Mouse (Mus musculus) adipocyte (in vitro differentiated cells): ENCODE results near the gene Haghl.

ENCODE experiments used
- DNase-seq: peaks from one replicate; pipeline ENCODE4 v3.0.0-alpha.2; 2016; ENCODE audit warnings: low spot score

Gene Haghl

DNA sequence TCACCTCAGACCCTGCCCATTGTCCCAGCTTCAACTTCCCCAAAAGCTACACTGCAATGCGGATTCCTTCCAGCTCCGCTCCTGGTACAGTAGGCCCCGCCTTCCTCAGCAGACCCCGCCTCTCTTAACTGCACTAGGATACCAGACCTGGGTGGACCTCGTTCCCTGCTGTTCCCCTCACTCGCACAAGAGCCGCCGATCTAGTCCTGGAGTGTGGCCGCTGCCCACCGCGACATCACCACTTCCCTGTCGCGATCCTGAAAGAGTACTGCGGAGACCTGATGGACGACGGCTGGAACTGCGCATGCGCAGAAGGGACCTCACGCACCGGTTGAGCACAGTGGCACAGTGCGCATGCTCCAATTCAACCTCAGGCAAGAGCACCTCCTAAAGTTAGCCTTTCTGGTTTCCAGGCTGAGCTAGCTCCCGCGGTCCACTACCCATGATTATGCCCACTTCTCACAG lies at the start of gene Haghl:
TSS of gene Haghl (minus strand) at position 393 of the 465 bp plus-strand sequence.
- DNase-seq: peak; percentile 98

DNA sequence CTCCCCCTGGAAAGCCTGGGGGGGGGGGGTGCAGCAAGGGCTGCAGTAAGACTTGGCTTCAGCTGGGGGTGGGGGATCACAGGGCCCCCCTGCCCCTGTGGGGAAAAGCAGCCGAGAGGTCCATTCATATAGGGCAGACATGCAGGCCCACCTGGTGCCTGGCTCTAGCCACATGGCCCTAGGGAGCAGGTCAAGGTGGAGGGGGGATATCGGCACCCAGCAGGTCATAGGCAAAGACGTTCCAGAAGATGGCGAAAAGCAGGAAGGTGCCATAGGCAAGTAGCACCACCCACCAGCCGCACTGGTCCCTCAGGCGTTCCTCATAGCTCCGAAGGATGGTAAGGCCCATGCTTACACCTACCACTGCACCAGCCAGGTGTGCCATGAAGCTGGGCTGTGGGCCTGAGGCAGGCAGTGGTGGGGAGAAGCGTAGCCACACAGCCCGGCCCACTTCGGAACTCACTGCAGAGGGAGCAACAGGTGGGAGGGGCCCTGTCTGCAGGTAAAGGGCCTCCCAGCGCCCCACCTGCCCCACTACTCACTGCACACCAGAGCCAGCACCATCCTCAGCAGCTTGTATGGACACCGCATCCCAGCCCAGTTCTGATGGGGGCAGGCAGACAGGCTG lies 49.2 kb upstream of the Haghl start:
- no peak for DNase-seq

DNA sequence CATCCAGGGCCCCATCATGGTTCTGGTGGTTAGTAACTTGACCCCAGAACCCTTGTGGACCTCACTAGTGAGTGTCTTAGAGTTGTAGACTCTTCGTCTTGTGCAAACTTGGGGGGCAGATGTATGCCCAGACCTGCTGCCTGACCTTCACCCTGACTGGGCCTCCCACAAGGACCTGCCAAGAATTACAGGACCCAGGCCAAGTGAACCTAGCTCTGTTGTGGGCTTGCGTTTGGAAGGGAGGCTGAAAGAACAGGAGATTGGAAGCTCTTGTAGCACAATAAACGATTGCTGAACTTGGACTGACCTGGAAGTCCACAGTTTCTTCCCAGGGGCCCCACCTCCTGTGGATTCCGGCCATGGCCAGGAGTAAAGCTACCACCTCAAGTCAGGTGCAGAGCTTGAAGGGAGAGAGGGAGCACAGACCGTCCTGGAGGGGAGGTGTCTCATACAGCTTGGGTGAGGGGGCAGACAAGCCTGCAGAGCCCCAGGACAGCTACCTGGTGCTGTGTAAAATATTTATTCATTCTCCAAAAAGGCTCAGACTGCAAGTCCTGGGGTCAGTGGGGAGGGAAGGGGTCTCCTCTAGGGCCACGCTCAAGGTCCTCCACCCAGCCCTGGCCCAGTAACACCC lies 48.6 kb upstream of the Haghl start:
- DNase-seq: peak; percentile 66

DNA sequence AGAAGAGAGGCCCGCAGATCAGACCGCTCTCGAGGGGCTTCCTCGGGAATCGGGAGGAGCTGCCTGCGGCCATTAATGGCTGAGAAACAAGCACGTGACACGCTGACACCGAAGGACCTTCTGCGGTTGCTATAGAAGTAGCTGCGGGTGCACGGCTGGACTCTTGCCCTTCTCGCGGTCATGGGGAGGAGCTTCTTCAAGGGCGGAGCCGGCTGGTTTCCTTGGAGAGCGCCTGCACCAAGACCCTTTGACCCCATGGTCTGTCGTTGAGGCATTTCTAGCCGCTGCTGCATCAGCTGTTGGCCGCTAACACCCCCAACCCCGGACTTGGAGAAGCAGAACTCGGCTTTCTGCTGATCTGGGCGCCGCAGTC lies 47.8 kb upstream of the Haghl start, which contains the start of gene Stub1:
TSS of gene Stub1 (minus strand) at position 114 of the 373 bp plus-strand sequence.
- DNase-seq: peak; percentile 98

GRCm38 (mm10) chr17:25832436-25833290 lies 47.2 kb upstream of the Haghl start:
- peak; percentile 100 for DNase-seq

- DNase-seq: peak; percentile 48
Observed at GRCm38 (mm10) chr17:25831451-25832281, 46.2 kb upstream of the Haghl start.

DNA sequence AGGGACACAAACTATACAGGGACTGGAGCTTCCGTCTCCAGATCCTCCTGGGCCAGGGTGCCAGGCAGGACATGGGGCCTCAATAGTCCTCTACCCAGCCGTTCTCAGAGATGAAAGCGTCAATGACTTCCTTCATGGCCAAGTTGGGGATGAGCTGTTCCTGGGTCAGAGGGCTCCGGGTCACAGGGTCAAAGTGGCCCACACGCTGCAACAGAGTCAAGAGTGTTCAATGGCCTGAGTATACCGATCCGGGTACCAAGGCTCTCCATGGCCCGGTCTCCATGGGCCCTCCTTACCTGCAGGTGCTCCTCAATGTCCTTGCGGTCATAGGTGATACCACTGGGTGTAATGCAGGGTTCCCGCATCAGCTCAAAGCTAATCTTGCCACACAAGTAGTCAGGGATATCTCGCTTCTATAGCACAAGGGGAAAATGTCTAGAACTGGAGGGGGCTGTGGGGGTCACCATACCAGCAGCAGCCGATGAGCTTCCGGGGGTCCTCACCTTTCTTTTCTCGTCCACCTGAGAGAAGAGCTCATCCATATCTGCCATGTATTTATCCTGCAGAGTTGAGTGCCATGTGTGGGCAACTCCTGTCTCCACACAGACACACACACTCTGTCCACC lies 45.4 kb upstream of the Haghl start:
- DNase-seq: no peak

GRCm38 (mm10) chr17:25830200-25830753 lies 44.8 kb upstream of the Haghl start:
- DNase-seq: no peak

GRCm38 (mm10) chr17:25829558-25830017 lies 44.1 kb upstream of the Haghl start:
- DNase-seq: no peak

- DNase-seq: peak; percentile 63
Observed at GRCm38 (mm10) chr17:25828712-25829557, 43.5 kb upstream of the Haghl start, which contains the start of gene Jmjd8. TSS of gene Jmjd8 (plus strand) at chr17:25828867.

GRCm38 (mm10) chr17:25828223-25828594 lies 42.7 kb upstream of the Haghl start:
- no peak for DNase-seq

DNA sequence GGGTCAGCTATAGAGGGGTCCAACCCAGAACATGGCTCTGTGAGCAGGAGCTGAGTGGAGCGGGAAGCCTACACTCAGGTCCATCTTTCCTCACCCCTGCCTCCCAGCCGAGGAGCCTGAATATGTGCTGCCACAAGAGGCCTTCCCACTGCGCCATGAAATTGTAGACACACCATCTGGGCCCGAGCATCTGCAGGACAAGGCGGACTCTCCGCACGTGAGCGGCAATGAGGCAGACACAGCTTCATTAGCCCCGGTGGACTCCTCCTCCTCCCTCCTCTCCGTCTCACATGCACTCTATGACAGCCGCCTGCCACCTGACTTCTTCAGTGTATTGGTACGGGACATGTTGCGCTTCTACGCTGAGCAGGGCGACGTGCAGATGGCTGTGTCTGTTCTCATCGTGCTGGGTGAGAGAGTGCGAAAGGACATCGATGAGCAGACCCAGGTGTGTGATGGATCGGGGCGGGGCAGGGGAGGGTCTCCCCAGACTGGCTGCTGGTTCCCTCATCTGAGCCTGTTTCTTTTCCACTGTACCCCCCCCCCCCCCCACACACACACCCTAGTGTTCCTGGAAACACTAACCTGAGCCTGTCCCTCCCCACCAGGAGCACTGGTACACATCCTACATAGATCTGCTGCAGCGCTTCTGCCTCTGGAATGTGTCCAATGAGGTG lies 42.2 kb upstream of the Haghl start:
- no peak for DNase-seq

DNA sequence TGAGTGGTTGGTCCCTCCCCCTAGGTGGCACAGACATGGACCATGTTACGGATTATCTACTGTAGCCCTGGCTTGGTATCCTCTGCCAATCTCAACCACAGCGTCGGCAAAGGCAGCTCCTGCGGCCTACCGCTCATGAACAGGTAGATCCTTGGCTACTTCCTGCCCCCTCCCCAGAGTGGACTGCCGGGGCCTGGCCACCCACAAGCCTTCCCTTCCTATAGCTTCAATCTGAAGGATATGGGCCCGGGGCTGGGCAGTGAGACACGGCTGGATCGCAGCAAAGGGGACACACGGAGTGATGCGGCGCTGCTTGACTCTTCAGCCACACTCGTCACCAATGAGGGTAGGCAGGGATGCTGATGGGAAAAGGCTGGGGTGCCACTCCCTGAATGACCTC lies 41.5 kb upstream of the Haghl start:
- no peak for DNase-seq

GRCm38 (mm10) chr17:25825984-25826570 lies 40.6 kb upstream of the Haghl start:
- no peak for DNase-seq

- DNase-seq: no peak
Observed at GRCm38 (mm10) chr17:25825311-25825710, 39.8 kb upstream of the Haghl start.

- no peak for DNase-seq
Observed at GRCm38 (mm10) chr17:25824362-25825142, 39.1 kb upstream of the Haghl start.

DNA sequence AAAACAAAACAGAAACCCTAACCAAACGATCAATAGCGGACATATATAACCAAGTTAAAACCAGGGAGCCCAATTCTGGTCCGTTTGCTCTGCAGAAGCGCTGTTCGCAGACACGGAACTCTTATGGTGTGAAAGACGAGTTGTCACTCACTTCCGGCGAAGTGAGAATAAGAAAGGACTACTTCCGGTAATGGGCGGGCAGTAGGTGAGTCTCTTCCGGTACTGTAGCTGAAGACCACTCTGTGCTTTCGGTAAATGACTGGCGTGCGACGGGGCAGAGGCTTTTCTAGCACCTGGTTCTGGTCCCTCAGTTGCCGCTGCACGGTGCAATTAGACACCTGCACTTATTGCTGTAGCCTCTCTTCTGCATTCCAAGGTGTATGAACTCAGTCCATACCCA lies 38.0 kb upstream of the Haghl start, which contains the start of gene Wdr24:
TSS of gene Wdr24 (plus strand) at position 176 of the 400 bp plus-strand sequence.
- peak; percentile 93 for DNase-seq
